Mouse (Mus musculus) intestine, postnatal 0 days (tissue): ENCODE measurements around the gene Spdye4b. TPM values are rescaled to one million over a fixed set of nuclear protein-coding genes. Genes with fewer than 3 reads are reported as not detected.
A peak's percentile ranks its signal among the peaks of the same experiment; 100 is the strongest.
"Not testable (repeated sequence)": the region's sequence is repeated elsewhere in the genome, so short reads cannot be mapped to it uniquely, and the experiment has no call there.

Experiments
- ATAC-seq: fragments of 200-750 bp; cut with Nextera tagmentation; 2 replicates; pipeline ENCODE4 v1.8.0; 2017; ENCODE audit warnings: mild to moderate bottlenecking, moderate TSS enrichment, moderate library complexity
- H3K27ac ChIP-seq: fragments of 300-500 bp; sonication (generic); 2 replicates; pipeline ENCODE4 v1.5.1; 2014; ENCODE audit warnings: mild to moderate bottlenecking, low read depth, low read length, moderate library complexity
- H3K27me3 ChIP-seq: fragments of 300-500 bp; sonication (generic); replicated peaks from 2 replicates; pipeline ENCODE4 v1.6.1; 2014; ENCODE audit warnings: low read length, mixed read lengths; ENCODE audit not compliant: control insufficient read depth, insufficient read depth
- H3K36me3 ChIP-seq: fragments of 300-500 bp; sonication (generic); 2 replicates; pipeline ENCODE4 v1.6.1; 2014; ENCODE audit warnings: mild to moderate bottlenecking, moderate library complexity; ENCODE audit not compliant: control insufficient read depth, insufficient read depth
- H3K4me1 ChIP-seq: fragments of 300-500 bp; sonication (generic); replicated peaks from 2 replicates; pipeline ENCODE4 v1.6.1; 2014; ENCODE audit warnings: antibody characterized with exemption, low read length, mixed read lengths; ENCODE audit not compliant: control insufficient read depth, insufficient read depth
- H3K4me2 ChIP-seq: fragments of 300-500 bp; sonication (generic); replicated peaks from 2 replicates; pipeline ENCODE4 v1.6.1; 2014; ENCODE audit warnings: low read depth, mild to moderate bottlenecking, moderate library complexity
- H3K4me3 ChIP-seq: fragments of 300-500 bp; sonication (generic); 2 replicates; pipeline ENCODE4 v1.5.1; 2014; ENCODE audit warnings: low read depth, low read length
- H3K9ac ChIP-seq: fragments of 300-500 bp; sonication (generic); 2 replicates; pipeline ENCODE4 v1.6.1; 2014; ENCODE audit warnings: mild to moderate bottlenecking, low read depth, low read length
- H3K9me3 ChIP-seq: fragments of 300-500 bp; sonication (generic); 2 replicates; pipeline ENCODE4 v1.6.1; 2016; ENCODE audit warnings: mixed run types; ENCODE audit not compliant: control insufficient read depth
- CTCF ChIP-seq: sonication (generic); IDR thresholded peaks from 2 replicates; pipeline ENCODE4 v1.5.1; 2016; ENCODE audit warnings: low read depth, mild to moderate bottlenecking, control low read depth, antibody characterized with exemption, moderate library complexity
- WGBS: fragments of 180-500 bp; shearing (Covaris S2); extraction: QIAGEN DNeasy Blood & Tissue Kit; methylation state at CpG from one replicate; pipeline ENCODE4 v1.1.7; 2014; 5-methylcytosine and 5-hydroxymethylcytosine counted together
- polyA plus RNA-seq: library from polyadenylated mRNA; unstranded; fragments of >200 nt; fragmentation: Nextera tagmentation; extraction: Ambion mirVana; gene quantifications from 2 replicates; pipeline ENCODE4 v1.2.1, GENCODE M21; 2015

Spdye4b gene
- polyA plus RNA-seq, 1 experiment from 2014 or later: not detected

GRCm38 (mm10) chr5:143177541-143178200, 3.1 kb upstream of the Spdye4b start:
- peaks cover 46% of the 10 kb centered on the region for H3K36me3 ChIP-seq
- no peak overlapping the region for H3K9ac ChIP-seq
- TF ChIP-seq CTCF: peak; percentile 36; the same call in 1 of the 2 replicates
- ATAC-seq: no peak
- no peak overlapping the region for H3K4me3 ChIP-seq
- no peak overlapping the region for H3K27ac ChIP-seq
- no peaks in the 10 kb centered on the region for H3K27me3 ChIP-seq
- H3K4me2 ChIP-seq: no peak overlapping the region
- 90% methylated on average over 3 of the region's 3 CpGs for WGBS
- peaks cover 4% of the 10 kb centered on the region for H3K4me1 ChIP-seq
- no peaks in the 10 kb centered on the region for H3K9me3 ChIP-seq

GRCm38 (mm10) chr5:143179179-143179578, 1.6 kb upstream of the Spdye4b start:
- no peak for ATAC-seq
- 31% methylated on average over 6 of the region's 6 CpGs for WGBS
- H3K9ac ChIP-seq: no peak overlapping the region

GRCm38 (mm10) chr5:143188014-143188413, 7.2 kb downstream of the Spdye4b start:
- not testable (repeated sequence) for ATAC-seq, H3K4me2 ChIP-seq, H3K9me3 ChIP-seq, H3K4me1 ChIP-seq, H3K9ac ChIP-seq, H3K27me3 ChIP-seq, H3K4me3 ChIP-seq, H3K27ac ChIP-seq, H3K36me3 ChIP-seq
- WGBS: no CpG with 5 or more reads among the region's 1 CpGs

More at GRCm38 (mm10) chr5:143179179-143179578, 1.6 kb upstream of the Spdye4b start:
- no peaks in the 10 kb centered on the region for H3K9me3 ChIP-seq
- peak overlapping the region; percentile 94 for H3K4me2 ChIP-seq
- H3K27me3 ChIP-seq: no peaks in the 10 kb centered on the region
- H3K4me1 ChIP-seq: peaks cover 4% of the 10 kb centered on the region
- peaks cover 34% of the 10 kb centered on the region for H3K36me3 ChIP-seq
- H3K27ac ChIP-seq: no peak overlapping the region
- no peak overlapping the region; the same call in 1 of the 2 replicates for H3K4me3 ChIP-seq
- TF ChIP-seq CTCF: peak; percentile 73

GRCm38 (mm10) chr5:143192806-143193205, 12.0 kb downstream of the Spdye4b start:
- 88% methylated on average over 8 of the region's 8 CpGs for WGBS
- no peak for TF ChIP-seq CTCF
- Histone ChIP-seq H3K4me1 (no peaks in the 10 kb centered on the region), H3K9me3 (no peaks in the 10 kb centered on the region), H3K36me3 (no peaks in the 10 kb centered on the region), H3K4me2 (no peak overlapping the region), H3K9ac (no peak overlapping the region), H3K27ac (no peak overlapping the region), H3K27me3 (no peaks in the 10 kb centered on the region), H3K4me3 (no peak overlapping the region)
- ATAC-seq: no peak

GRCm38 (mm10) chr5:143194747-143195146, 13.9 kb downstream of the Spdye4b start:
- H3K9me3 ChIP-seq, H3K27me3 ChIP-seq, H3K4me2 ChIP-seq, H3K36me3 ChIP-seq, H3K4me3 ChIP-seq, H3K27ac ChIP-seq, H3K4me1 ChIP-seq, H3K9ac ChIP-seq, ATAC-seq: not testable (repeated sequence)
- 65% methylated on average over 8 of the region's 8 CpGs for WGBS

- no peak overlapping the region for H3K27ac ChIP-seq
- no peaks in the 10 kb centered on the region for H3K9me3 ChIP-seq
- H3K4me2 ChIP-seq: no peak overlapping the region
- ATAC-seq: no peak
- H3K4me3 ChIP-seq: no peak overlapping the region
- no peaks in the 10 kb centered on the region for H3K4me1 ChIP-seq
- no peak for TF ChIP-seq CTCF
- H3K9ac ChIP-seq: no peak overlapping the region
- H3K27me3 ChIP-seq: no peaks in the 10 kb centered on the region
- H3K36me3 ChIP-seq: no peaks in the 10 kb centered on the region
- WGBS: 78% methylated on average over 2 of the region's 2 CpGs
Measured at GRCm38 (mm10) chr5:143195166-143195565, 14.3 kb downstream of the Spdye4b start.

GRCm38 (mm10) chr5:143196506-143196905, 15.7 kb downstream of the Spdye4b start:
- Histone ChIP-seq H3K9ac (no peak overlapping the region), H3K27ac (no peak overlapping the region), H3K36me3 (no peaks in the 10 kb centered on the region), H3K27me3 (no peaks in the 10 kb centered on the region), H3K9me3 (no peaks in the 10 kb centered on the region), H3K4me3 (no peak overlapping the region), H3K4me2 (no peak overlapping the region), H3K4me1 (no peaks in the 10 kb centered on the region)
- ATAC-seq: no peak
- WGBS: 72% methylated on average over 4 of the region's 4 CpGs
- no peak for TF ChIP-seq CTCF
